Mouse (Mus musculus): ENCODE results near the gene Plekhg1.

Plekhg1 gene

DNA sequence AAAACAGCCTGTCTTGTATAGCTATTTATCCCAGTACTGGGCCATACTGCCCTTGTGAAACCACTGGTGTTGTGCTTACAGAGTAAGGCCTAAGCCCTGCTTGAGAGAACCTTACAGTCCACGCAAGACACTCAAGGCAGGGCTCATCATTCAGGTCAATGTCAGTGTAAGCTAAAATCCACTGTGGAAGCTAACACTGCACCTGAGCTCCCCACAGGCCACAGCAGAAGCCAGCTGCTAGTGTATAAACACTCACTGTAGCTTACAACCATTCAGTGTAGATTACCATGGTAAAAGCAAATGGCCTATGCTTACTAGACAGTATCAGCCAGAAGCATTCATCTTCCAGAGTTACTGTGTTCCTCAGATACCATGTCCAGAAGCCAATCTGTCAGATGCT, 90.5 kb downstream of the Plekhg1 start:
- DNase-seq = no peak

DNA sequence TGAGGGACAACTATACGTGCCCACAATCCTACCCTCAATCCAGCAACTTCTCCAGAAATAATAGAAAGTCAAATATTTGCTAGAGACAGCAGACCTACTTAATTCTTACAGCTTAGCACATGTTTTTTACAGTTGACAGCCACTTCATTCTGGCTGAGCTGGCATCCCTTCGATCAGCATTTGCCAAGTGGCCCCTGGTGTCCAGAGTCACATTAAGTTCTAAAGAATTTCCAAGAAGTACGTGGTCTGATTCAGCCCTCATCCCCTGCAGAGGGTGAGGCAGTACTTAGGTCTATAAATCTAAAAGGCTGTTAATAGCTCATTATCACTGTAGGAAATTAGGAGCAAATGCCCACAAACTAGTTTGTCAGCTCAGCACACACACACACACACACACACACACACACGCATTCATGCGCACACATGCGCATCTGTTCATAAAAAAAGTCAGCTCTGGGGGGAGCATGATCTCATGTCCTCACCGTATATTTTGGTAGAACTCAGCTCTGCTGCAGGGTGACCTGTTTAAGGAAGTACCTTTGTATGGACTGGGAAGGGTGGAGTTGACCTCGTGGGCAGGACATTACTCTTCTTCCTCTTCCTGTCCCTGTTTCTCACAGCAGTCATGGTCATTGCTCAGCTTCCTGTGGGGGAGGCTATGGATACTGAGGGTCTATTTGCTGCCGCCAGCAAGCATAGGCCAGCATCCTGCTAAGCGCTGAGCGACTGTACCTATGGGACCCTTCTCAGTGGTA, 91.6 kb downstream of the Plekhg1 start:
- DNase-seq = no peak

GRCm38 (mm10) chr10:3834060-3834459, 93.9 kb downstream of the Plekhg1 start:
- no peak for DNase-seq

DNA sequence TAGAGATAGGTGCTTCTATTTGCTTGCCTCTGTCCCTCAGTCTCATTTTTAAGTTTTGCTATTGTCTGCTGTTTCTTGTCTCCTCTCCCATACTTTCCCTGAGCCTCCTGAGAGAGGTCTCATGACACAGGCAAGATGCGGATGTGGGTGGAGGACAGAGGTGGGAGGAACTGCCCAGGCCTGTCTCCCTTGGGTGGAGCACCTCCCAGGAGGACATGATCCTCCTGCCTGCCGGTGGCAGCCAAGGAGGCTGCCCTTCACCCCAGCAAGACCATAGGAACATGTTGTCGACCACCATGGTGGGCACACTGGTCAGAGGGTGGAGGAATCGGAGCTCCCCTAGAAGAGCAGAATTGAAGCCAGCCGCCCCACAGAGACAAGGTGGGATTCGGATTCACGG, 94.5 kb downstream of the Plekhg1 start:
- no peak for DNase-seq

DNA sequence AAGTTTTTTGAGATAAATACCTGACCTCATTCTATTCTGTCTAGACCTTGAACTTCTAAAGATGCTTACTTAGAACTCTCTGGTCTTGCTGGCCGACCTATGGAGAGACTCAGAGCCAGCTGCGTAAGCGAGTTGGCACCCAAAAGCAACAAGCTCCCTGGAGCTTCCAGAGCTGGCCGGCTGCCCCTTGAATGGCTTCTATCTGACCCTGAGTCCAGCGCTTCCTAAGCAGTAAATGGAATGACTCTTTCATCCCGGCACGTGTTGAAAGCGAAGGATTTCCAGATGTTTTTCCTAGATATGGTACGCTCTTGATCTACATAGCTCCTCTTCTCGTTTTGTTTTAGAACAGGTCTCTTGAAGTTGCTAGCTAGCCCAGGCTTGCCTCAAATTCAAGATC, 95.5 kb downstream of the Plekhg1 start:
- DNase-seq = no peak

DNA sequence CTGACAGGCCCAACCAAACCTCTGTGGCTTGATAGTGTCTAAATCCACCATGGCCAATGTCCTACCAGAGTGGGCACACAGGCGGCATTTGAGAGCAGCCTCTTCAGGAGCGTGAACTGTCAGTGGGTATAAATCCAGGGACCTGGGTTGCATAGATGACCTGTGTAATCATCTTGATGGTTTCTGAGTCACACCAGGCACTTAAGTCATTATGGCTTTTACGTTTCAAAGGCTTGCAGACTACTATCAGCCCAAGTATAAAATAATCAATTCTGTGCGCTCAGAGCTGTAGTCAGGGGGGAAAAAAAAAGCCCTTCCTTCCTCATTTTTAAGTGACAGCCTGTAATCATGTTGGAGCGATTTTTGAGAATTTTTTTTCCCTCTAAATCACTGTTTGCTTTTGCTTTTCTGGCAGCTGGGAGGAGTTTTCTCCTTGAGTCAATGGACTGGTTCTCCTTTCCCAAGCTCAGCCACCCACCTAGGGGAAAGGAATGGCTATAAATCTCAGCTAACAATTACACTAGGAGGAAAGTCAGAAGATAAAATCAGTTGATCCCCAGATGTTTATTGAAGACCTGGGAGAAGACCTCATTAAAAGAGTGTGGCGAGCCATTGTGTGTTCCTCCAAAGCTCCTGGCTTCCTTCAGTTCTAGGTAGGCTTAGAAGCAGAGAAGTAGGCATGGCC, 99.7 kb downstream of the Plekhg1 start:
- DNase-seq = no peak

GRCm38 (mm10) chr10:3844430-3844829, 104.3 kb downstream of the Plekhg1 start:
- DNase-seq = no peak

DNA sequence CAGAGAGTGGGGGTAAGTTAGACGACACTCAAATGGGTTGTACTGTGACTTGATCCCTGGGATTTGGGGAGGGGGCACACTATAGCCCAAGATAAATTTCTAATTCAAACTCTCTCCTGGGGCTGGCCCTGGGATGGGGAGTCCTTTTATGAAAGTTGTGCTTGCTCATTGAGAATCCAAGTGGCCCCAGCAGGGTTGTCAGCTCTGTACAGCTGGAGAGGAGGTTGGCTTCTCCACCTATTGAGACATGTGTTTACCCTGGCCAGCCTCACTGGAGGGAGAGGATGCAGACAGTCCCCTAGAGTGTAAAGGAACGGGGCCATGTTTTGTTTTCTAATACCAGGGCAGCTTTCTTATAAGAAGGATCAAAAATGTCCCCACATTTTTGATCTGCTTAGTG, 106.9 kb downstream of the Plekhg1 start:
- DNase-seq = no peak

DNA sequence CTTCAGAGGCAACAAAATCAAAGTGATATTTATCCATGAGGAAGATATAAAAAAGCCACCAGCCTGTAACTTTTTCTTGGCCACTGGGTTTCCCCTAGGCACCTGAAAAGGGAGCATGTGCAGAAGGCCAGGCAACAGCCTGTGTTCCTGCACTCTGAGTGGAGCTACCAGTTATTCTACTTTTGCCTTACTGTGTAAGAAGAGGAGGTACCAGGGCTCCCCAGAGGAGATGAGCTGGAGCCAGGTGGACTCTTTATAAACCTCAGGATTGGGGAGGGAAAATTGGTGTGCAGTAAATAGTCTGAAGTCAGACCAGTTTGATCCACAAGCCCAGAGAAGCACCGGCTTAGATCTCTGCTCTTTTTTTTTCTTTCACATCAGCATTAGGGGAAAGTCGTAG, 111.3 kb downstream of the Plekhg1 start:
- no peak for DNase-seq

- DNase-seq = no peak
Measured at GRCm38 (mm10) chr10:3852733-3853132, 112.6 kb downstream of the Plekhg1 start.

DNA sequence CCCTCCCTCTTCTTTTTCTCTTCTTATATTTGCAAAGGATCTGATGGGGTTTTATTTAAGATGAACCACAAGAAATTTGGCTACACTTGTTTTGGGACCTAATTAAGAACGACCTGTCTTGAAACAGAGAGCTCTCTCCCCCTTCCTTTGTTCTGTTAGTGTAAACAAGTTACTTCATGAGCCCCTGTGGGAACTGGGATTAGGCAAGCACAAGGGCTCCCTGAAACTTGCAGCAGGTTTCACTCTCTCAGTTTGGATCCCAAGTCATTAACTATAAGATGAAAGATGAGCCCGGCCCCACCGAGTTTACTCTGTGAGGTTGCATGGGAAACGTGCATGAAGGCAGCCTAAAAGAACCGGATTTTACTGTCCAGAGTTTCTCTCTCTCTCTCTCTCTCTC, 117.7 kb downstream of the Plekhg1 start:
- DNase-seq = no peak

- DNase-seq = no peak
Measured at GRCm38 (mm10) chr10:3858437-3858836, 118.3 kb downstream of the Plekhg1 start.

DNA sequence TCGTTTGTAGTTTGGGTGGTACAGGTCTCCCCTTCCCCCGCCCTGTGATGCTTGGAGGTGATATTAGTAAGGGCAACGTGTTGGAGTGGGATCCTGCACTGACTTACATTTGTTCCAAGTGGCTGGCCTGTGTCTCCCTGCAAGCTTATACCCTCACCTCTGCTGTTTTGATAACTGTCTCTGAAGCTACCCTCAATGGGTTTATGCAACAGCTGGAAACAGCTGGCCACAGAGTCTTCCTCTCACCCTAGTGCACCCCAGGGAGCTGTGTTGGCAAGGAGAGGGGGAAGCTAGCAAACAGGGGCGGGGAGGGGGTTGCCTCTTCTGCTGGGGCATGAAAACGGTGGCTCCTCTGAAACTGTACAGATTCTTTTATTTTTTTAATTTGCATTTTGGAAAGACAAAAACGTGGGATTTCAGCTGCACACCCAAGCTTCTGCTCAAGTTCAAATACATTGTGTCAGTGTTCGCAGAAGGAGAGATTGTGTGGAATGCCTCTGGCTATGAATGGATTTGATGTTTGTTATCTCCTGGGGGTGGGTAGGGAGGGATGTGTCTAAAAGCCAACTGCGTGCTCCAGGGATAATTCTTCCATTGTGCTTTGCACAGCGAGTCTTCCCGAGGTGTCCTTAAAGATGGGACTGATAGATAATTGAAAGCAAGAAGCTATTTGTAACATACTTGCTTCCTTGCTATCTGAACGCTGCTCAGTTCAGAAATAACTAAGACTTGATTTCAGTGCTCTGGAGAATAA, 119.0 kb downstream of the Plekhg1 start:
- no peak for DNase-seq

DNA sequence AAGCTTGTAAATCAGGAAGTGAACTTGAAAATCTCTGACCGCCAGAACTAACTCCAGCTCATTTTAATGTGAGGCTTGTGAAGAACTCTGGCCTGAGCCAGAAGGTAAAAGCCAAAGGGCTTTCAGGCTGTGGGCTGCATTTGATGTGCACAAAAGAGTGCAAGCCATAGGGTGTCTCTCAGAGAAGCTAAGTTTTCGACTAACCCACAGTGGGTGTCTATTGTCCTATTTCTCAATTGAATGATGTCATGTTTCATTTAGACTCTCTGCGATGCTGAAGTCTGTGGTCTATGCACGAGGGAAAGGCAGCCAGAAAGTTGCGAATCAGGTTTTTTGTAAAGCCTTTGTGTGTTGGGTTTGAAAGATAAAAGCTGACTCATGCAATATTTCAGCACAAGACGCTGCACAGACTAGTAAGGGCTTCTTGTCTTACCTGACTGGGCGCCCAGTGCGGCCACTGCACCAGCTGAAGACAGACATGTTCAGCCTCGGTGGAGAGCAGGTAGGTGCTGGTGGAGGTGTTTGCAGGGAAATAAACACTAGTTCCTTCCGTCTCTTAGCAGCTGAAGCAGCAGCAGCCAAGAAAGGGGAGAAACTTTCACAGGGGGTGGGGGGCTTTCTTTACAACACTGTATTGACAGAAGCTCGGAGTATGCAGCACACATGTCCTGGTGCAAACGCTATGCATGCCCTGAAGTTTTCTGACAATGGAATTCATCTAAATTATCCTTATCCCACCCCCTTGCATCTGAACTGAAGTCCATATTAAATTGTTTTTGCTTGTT, 123.4 kb downstream of the Plekhg1 start:
- DNase-seq = no peak

DNA sequence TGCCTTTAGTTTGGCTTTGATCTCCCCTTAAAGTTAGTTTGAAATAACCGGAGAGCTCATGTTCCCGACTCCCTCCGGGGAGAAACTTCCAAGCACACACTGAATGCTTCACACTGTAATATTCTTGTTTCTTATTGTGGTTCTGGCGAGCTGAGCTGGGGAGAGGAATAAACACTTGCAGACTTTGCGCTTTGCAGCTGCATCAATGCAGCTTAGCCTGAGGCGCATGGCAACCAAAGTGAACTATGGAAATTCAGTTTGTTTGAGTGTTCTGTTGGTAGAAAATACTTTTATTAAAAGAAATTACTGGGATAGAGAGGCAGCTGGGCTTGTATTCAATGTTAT, 124.0 kb downstream of the Plekhg1 start:
- no peak for DNase-seq

DNA sequence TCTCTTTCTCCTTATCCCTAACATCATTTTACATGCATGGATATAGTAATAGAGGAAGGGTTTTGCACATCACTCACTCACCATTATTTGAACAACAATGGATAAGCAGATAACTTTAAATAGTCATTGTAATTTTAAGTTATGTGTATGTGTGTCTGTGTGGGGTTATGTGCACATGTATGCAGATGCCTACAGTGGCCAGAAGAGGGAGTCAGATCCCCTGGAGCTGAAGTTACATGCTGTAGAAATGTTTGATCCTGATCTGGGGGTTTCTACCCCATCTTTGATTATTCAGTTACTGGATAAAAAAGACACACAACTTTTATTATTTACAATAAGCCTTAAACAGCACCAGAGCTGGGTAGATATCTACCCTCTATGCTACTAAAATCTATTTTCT, 127.1 kb downstream of the Plekhg1 start:
- DNase-seq = no peak

- DNase-seq = no peak
Measured at GRCm38 (mm10) chr10:3870828-3871227, 130.7 kb downstream of the Plekhg1 start.

DNA sequence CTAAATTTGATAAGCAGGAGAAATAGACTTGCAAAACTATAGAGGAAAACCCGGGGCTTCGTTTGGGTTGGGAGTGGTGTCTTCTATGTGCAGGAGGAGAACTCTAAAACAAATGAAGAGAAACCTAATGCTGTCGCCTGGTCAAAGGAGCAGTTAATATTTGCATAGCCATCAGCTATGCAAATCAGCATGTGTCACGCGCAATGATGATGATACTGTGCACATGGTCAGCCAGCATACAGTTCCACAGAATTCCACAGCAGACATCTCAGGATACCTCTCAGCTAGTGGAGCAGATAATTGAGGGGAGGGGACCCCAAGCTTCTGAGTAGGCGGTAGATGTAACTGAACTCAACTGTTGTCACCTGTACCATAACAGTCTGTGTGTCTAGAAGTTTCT, 133.3 kb downstream of the Plekhg1 start:
- no peak for DNase-seq

- no peak for DNase-seq
Measured at GRCm38 (mm10) chr10:3877852-3878535, 137.8 kb downstream of the Plekhg1 start.

- no peak for DNase-seq
Measured at GRCm38 (mm10) chr10:3881179-3881578, 141.0 kb downstream of the Plekhg1 start.

DNA sequence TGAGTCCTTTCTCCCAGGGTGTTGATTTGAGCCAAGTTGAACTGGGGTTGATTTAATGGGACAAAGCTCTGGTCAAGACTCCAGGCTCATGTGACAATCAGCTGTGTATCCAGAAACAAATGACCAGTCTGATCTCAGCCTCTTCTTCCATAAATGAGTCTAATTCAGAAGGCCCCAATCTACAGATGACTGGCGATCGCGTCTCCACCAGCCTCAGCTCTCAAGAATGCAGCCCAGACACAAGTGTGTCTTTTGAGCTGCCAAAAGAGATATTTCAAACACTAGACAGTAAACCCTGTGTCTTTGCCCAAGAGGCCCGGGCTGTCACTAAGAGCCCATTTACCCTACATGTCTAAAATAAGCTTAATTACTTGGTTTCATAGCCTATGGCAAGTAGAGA, 148.3 kb downstream of the Plekhg1 start:
- DNase-seq = no peak
